Mouse (Mus musculus) layer of hippocampus, adult 2 months (tissue): ENCODE results near the gene Rai1. TPM values are rescaled to one million over a fixed set of nuclear protein-coding genes. Genes with fewer than 3 reads are reported as not detected.

Source experiments
- DNase-seq, 2 experiments: peaks; one replicate each; pipeline ENCODE4 v3.0.0; 2022; ENCODE audit warnings: low spot score in 2 of 2
- H3K27ac ChIP-seq: fragments of 200-600 bp; 2 replicates; pipeline ENCODE4 v1.8.1; 2022
- H3K4me3 ChIP-seq: fragments of 200-600 bp; 2 replicates; pipeline ENCODE4 v1.8.1; 2022; ENCODE audit warnings: mild to moderate bottlenecking
- CTCF ChIP-seq: fragments of 200-600 bp; conservative IDR thresholded peaks from 2 replicates; pipeline ENCODE4 v1.8.1; 2022; ENCODE audit warnings: antibody characterized with exemption, mild to moderate bottlenecking, moderate library complexity
- total RNA-seq, 2 experiments: library from RNA; stranded (reverse); gene quantifications; 2 replicates each; pipeline ENCODE4 v1.2.3; 2021

Rai1 gene
- total RNA-seq, 2 experiments from 2014 or later: 78.1 to 89.7 TPM

- TF ChIP-seq CTCF: no peak
- H3K4me3 ChIP-seq: no peak overlapping the region
- no peak for DNase-seq
- H3K27ac ChIP-seq: no peak overlapping the region
Measured at GRCm38 (mm10) chr11:60102664-60103063, 2.1 kb upstream of the Rai1 start.

- Histone ChIP-seq H3K27ac (no peak overlapping the region), H3K4me3 (no peak overlapping the region)
- TF ChIP-seq CTCF: no peak
- no peak for DNase-seq
Measured at GRCm38 (mm10) chr11:60103567-60103966, 1.2 kb upstream of the Rai1 start.

- H3K27ac ChIP-seq: peak overlapping the region; percentile 98
- TF ChIP-seq CTCF: no peak
- peak overlapping the region; percentile 90 for H3K4me3 ChIP-seq
- DNase-seq: peak; percentile 34 to 42
Measured at GRCm38 (mm10) chr11:60105593-60106542, 1.1 kb downstream of the Rai1 start.

GRCm38 (mm10) chr11:60106543-60107110, 1.8 kb downstream of the Rai1 start:
- H3K27ac ChIP-seq: peak overlapping the region; percentile 98
- peak; percentile 65 to 85 for DNase-seq
- H3K4me3 ChIP-seq: peak overlapping the region; percentile 90
- TF ChIP-seq CTCF: no peak

- Histone ChIP-seq H3K27ac (peak overlapping the region; percentile 58; the same call in 1 of the 2 replicates), H3K4me3 (no peak overlapping the region)
- TF ChIP-seq CTCF: no peak
Measured at GRCm38 (mm10) chr11:60107449-60107848, 2.6 kb downstream of the Rai1 start.

GRCm38 (mm10) chr11:60108631-60109172, 3.9 kb downstream of the Rai1 start:
- DNase-seq: no peak
- no peak overlapping the region for H3K4me3 ChIP-seq
- peak overlapping the region; percentile 58; the same call in 1 of the 2 replicates for H3K27ac ChIP-seq
- TF ChIP-seq CTCF: no peak

More at GRCm38 (mm10) chr11:60107449-60107848, 2.6 kb downstream of the Rai1 start:
- DNase-seq: no peak

GRCm38 (mm10) chr11:60110386-60110785, 5.6 kb downstream of the Rai1 start:
- TF ChIP-seq CTCF: no peak
- Histone ChIP-seq H3K27ac (no peak overlapping the region), H3K4me3 (no peak overlapping the region)
- no peak for DNase-seq

GRCm38 (mm10) chr11:60111576-60111975, 6.8 kb downstream of the Rai1 start:
- TF ChIP-seq CTCF: no peak
- Histone ChIP-seq H3K4me3 (no peak overlapping the region), H3K27ac (no peak overlapping the region)
- DNase-seq: no peak

GRCm38 (mm10) chr11:60113624-60114023, 8.8 kb downstream of the Rai1 start:
- peak overlapping the region; percentile 66; the same call in 1 of the 2 replicates for H3K4me3 ChIP-seq
- TF ChIP-seq CTCF: no peak
- no peak for DNase-seq

GRCm38 (mm10) chr11:60114296-60115023, 9.6 kb downstream of the Rai1 start:
- TF ChIP-seq CTCF: no peak; the same call in 1 of the 2 replicates
- DNase-seq: no peak
- Histone ChIP-seq H3K27ac (peak overlapping the region; percentile 98), H3K4me3 (peak overlapping the region; percentile 66)

More at GRCm38 (mm10) chr11:60113624-60114023, 8.8 kb downstream of the Rai1 start:
- peak overlapping the region; percentile 98 for H3K27ac ChIP-seq

GRCm38 (mm10) chr11:60115024-60115538, 10.3 kb downstream of the Rai1 start:
- TF ChIP-seq CTCF: peak; percentile 29
- Histone ChIP-seq H3K4me3 (peak overlapping the region; percentile 66), H3K27ac (peak overlapping the region; percentile 98)
- peak; percentile 83 to 91 for DNase-seq

GRCm38 (mm10) chr11:60115638-60116276, 10.9 kb downstream of the Rai1 start:
- H3K4me3 ChIP-seq: peak overlapping the region; percentile 66
- no peak; the same call in 1 of the 2 replicates for TF ChIP-seq CTCF
- DNase-seq: no peak
- H3K27ac ChIP-seq: peak overlapping the region; percentile 98
